Mouse (Mus musculus) gastrocnemius, adult 2 months (tissue): ENCODE data around the gene Ampd3. TPM values are rescaled to one million over a fixed set of nuclear protein-coding genes. Genes with fewer than 3 reads are reported as not detected.

Experiments
- DNase-seq: peaks from one replicate; pipeline ENCODE4 v3.0.0; 2022
- H3K27ac ChIP-seq: fragments of 200-600 bp; 2 replicates; pipeline ENCODE4 v1.8.1; 2022; ENCODE audit warnings: mild to moderate bottlenecking
- H3K4me3 ChIP-seq: fragments of 200-600 bp; 2 replicates; pipeline ENCODE4 v1.8.1; 2022; ENCODE audit warnings: mild to moderate bottlenecking, moderate library complexity
- CTCF ChIP-seq: fragments of 200-600 bp; IDR thresholded peaks from 2 replicates; pipeline ENCODE4 v1.8.1; 2022; ENCODE audit warnings: antibody characterized with exemption, mild to moderate bottlenecking, moderate library complexity
- intact Hi-C: fragments of 180-260 bp; cut with DNase I; formaldehyde crosslinking; loops from one replicate; pipeline ENCODE4 v1.15.1; 2025
- total RNA-seq, 2 experiments: library from RNA; stranded (reverse); gene quantifications; 2 replicates each; pipeline ENCODE4 v1.2.3; 2021

The Ampd3 gene
- total RNA-seq, 2 experiments from 2014 or later: 7.6 to 16.6 TPM

DNA sequence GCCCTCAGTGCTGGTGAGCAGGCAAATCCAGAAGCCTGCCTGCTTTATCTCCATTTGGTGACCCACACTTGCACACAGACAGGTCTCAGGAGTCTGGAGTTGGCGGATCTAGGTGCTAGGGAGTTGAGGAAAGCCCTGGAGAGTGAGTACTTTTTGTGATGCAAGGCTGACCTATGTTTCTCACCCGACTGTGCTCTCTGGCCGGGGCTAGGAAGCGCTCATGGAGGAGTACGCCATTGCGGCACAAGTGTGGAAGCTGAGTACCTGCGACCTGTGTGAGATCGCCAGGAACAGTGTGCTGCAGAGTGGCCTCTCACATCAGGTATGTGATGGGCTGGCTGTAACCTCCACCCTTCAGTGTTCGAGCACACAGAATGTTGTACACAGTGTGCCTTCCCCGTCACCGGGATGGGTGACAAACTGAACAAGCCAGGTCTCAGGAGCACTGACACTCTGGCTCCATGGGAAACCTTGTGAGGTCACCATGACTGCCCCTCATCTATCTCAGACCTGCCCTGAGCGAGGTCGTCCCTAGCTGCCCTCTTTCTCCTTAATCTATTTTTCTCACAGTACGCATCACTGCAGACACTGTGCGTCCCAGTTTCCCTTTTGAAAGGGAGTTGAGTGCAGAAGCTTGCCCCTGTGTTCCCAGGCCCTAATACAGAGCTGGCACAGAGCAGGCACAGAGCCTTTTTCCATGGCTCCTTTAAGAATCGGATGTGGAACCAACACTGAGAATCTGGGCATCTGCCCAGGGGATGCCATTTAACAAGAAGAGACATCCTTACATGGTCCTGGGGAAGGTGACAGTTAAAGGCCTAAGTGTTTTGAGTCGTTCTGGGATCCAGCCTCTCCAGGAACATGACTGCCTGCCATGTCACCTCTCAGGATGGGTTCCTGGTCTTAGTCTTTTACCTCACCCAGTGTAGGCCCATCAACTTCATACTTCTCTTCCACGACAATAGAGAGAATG is 41.9 kb downstream of the Ampd3 start:
- Histone ChIP-seq H3K27ac (peak overlapping the region; percentile 69), H3K4me3 (no peak overlapping the region)
- no peak for DNase-seq
- intact Hi-C loops: no loop called here
- TF ChIP-seq CTCF: no peak

DNA sequence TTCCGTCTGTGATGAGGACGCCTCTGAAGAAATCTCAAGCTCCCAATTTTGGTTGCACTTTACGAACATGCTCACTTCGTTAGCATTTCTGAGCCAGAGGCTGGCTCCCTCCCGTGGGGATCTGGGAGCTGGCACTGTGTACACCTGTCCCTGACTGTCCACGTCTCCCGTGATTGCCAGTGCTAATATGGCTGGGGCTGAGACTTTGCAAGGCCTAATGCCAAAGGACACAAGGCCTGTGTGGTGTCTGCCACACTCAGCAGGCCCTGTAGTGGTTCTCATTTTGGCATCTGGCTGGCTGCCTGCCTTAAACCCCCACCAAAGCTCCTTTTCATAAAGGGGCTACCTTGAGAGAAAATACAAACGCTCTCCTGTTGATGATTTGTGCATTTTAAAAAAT is 43.0 kb downstream of the Ampd3 start:
- Histone ChIP-seq H3K27ac (peak overlapping the region; percentile 69), H3K4me3 (no peak overlapping the region)
- no peak for DNase-seq
- TF ChIP-seq CTCF: no peak
- intact Hi-C loops: no loop called here

DNA sequence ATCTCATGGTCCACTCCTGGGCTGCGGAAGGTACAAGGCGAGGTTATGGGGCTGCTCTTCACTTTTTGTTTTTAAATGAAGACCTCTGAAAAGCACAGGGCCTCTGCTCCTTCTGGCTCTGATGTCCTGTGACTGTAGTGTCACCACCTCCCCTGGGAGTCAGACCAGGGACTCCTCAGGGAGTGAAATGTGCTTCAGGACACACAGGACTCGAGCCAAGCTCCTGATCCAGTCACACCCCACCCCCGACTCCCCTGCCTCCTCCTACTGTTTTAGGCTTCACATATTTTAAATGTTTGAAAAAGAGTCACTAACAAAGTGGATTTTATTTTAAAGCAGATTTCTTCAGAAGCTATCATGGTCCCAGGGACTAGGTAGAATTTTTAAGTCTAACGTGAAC is 43.5 kb downstream of the Ampd3 start:
- DNase-seq: no peak
- intact Hi-C loops: no loop called here
- no peak overlapping the region; the same call in 1 of the 2 replicates for H3K27ac ChIP-seq

DNA sequence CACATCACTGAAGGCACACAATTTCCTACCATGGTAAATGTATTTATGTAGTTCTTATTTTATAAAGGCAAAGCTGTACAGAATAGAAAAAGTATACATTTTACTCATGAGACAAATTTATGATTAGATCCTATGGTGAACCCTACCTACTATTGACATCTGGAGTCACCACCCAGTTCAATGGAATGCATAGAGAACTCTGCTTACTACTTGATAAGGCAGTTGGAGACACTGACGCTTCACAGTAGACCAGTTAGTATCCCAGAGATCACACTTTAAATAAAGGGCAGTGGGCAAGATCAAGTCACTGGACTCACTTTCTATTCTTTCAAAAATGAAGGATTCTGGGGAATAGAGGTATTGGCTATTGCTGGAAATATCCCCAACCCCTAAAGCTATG is 46.0 kb downstream of the Ampd3 start:
- TF ChIP-seq CTCF: no peak
- H3K4me3 ChIP-seq: no peak overlapping the region
- DNase-seq: no peak
- H3K27ac ChIP-seq: no peak overlapping the region
- intact Hi-C loops: no loop called here

More for the DNA sequence above, 43.5 kb downstream of the Ampd3 start:
- H3K4me3 ChIP-seq: no peak overlapping the region
- TF ChIP-seq CTCF: no peak

DNA sequence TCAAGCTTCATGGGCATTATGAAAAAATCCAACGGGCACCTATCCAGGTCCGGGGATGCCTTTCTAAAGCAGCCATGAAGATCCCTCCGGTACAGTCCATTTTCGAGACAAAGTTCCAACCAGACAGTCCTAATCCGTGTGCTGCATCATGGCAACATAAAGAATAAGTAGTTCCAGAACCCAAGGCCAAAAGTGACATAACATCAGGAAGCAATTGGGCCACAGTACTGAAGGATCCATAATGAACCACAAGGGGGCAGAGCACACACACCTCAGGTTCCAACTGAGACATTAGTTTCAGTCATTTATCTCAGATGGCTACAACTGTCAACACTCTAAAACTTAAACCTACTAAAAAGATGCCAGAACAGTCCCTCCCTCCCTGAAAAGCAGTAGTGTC is 48.0 kb downstream of the Ampd3 start:
- intact Hi-C loops: loop anchor here (1.0 to 2.0 kb wide), 2 partner anchors 115 to 199 kb away; no protein-coding TSS in a partner anchor
- TF ChIP-seq CTCF: peak; percentile 85
- Histone ChIP-seq H3K4me3 (no peak overlapping the region), H3K27ac (no peak overlapping the region)
- no peak for DNase-seq

DNA sequence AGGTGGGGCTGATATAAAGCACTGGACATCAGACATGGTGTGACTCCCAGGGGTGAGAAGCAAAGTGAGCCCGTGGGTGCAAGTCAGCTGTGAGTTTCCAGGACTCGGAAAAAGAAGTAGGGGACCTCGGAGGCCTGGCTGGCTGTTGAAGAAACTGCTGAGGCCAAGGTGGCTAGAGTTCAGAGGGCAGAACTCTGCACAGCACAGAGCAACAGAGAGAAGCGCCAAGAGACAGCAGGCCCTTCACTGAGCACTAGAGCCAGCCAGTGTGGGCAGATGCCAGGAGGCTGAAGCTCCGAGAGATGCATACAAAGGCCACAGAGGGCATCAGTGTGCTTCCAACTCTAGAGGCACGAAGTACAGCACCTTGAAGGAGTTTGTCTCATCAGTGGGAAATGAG is 50.2 kb downstream of the Ampd3 start:
- intact Hi-C loops: no loop called here
- peak overlapping the region; percentile 68 for H3K27ac ChIP-seq
- peak; percentile 84 for DNase-seq
- no peak overlapping the region for H3K4me3 ChIP-seq
- TF ChIP-seq CTCF: no peak

DNA sequence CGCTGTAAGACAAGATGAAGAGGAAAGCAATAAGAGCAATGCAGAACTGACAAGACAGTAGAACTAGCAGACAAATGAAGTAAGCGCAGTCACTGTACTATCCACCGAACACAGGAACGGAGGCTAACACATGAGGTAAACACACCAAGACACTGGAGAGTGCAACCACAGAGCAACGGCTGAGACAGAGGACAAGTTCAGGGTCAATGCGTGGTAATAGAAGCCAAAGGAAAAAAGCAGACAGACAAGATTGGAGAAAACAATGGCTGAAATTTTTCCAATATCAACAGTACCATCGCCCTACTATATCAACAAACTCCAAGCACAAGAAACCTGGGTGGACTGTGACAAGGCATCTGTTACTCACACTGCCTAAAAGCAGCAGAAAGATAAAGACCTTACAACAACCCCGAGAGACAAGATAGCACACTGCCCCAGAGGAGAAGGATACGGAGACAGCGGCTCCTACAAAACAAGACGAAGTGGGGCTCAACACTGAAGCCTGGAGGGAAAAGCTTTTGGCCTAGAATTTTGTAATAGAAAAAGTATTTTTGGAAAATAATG is 50.9 kb downstream of the Ampd3 start:
- no peak for DNase-seq
- intact Hi-C loops: no loop called here
- Histone ChIP-seq H3K4me3 (no peak overlapping the region), H3K27ac (peak overlapping the region; percentile 68)
- TF ChIP-seq CTCF: no peak

DNA sequence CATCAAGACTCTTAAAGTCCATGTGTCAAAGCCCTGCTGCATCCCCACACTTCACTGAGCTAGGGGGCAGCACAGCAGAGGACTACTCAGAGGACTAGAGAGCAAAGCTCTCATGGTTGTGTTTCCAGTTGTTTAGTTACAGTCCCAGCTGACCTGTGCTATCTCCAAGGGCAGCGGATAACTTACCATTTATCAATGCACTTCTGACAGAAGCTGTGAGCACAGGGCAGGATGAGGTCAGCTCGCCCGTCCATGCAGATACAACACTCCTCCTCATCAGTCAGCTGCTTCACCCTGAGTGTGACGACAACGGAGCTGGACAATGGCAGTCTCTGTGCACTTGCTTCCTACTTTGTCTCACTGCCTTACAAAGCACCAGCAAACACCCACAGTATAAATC is 53.1 kb downstream of the Ampd3 start:
- no peak overlapping the region for H3K4me3 ChIP-seq
- peak; percentile 28; the same call in 1 of the 2 replicates for TF ChIP-seq CTCF

DNA sequence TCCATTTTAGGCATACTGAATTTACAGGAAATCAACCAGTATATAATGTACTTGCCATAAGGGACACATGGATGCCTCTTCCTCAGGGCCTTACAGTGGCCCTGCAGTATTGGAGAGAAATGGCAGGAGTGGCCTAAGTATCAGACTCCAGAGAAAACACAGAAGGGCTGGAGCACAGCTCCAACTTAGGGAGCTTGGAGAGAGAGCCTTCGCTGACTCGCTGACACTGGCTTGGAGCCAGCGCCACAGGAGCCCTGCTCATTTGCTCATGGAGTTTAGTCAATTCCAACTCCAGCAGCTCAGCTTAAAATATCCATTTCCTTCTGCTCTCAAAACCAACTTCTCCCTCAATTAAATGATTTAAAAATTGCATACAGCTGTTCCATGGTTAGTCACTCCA is 53.6 kb downstream of the Ampd3 start:
- DNase-seq: peak; percentile 81
- no peak for TF ChIP-seq CTCF
- Histone ChIP-seq H3K4me3 (0 out of 2 replicates have a peak overlapping the region, but pooled peaks have one; percentile 17), H3K27ac (peak overlapping the region; percentile 73)
- intact Hi-C loops: no loop called here

More for the DNA sequence above, 53.1 kb downstream of the Ampd3 start:
- no peak for DNase-seq
- peak overlapping the region; percentile 73 for H3K27ac ChIP-seq
- intact Hi-C loops: no loop called here

DNA sequence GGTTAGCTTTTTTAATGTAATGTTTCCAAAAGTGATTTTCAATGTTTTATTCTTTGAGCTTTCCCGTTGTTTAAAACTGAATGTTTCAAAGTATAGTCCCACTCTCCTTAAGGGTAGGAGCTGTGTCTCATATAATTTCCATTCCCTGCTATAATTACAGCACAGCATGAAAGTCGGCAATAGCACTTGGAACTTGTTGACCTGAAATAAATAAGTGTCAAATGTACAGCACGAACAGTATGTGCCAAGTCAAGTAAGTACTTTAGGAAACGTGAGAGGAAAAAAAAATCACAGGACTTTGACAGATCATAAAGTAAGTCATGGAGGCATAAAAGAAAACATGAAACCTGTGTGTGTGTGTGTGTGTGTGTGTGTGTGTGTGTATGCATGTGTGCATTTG is 54.0 kb downstream of the Ampd3 start:
- Histone ChIP-seq H3K4me3 (no peak overlapping the region), H3K27ac (peak overlapping the region; percentile 73)
- no peak for DNase-seq
- intact Hi-C loops: no loop called here
- no peak for TF ChIP-seq CTCF

DNA sequence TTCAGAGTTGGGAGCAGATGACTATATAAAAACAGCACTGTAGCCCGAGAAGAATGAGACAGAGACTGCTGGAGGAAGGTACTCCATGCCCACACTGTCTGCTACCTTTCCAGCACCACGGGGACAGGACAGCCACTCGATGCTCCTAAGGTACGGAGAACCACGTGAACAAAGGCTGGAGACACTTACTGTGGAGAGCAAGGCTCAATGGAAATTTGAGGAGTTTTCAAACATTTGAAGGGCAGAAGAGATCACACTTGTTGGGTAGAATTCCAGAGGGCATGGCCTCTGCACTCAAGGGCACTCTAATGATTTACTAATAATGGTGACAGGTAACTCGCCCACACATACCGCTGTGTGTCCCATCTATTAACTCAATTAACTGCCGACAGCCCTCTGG is 55.1 kb downstream of the Ampd3 start:
- H3K27ac ChIP-seq: no peak overlapping the region
- no peak for TF ChIP-seq CTCF
- no peak overlapping the region for H3K4me3 ChIP-seq
- intact Hi-C loops: no loop called here
- DNase-seq: no peak

DNA sequence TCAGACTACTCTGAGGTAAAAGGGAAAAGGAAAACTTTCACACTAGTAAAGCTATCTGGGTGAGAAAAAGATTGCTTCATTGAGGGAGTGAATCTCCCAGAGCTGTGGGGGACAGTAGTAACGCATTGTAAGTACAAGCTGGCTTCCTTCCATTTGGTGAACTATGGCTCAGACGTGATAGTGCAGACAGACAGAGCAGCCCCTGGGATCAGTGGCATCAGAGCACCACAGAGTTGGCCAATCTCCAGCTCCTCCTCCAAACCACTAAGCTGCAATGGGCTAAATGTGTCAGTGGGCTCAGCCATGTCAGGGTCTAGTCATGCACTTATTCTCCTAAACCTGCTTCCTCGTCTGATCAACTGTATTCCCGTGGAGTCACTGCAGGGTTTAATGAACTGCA is 55.6 kb downstream of the Ampd3 start:
- intact Hi-C loops: no loop called here
- Histone ChIP-seq H3K4me3 (no peak overlapping the region), H3K27ac (no peak overlapping the region; the same call in 1 of the 2 replicates)
- no peak for DNase-seq
- TF ChIP-seq CTCF: no peak
